Mouse (Mus musculus): Measurements from ENCODE around the gene Slc4a10. TPM values are rescaled to one million over a fixed set of nuclear protein-coding genes. Genes with fewer than 3 reads are reported as not detected.
A peak's percentile ranks its signal among the peaks of the same experiment; 100 is the strongest.

Slc4a10 gene
- polyA plus RNA-seq, 1 experiment from 2014 or later, result 14.0 TPM

- H3K9me3 ChIP-seq, result no peaks in the 10 kb centered on the region
- no peak overlapping the region for H3K27ac ChIP-seq
- no peaks in the 10 kb centered on the region for H3K27me3 ChIP-seq
- no peak for ATAC-seq (ENCODE audit: low FRiP score)
- 0 out of 2 replicates have a peak, but pooled peaks cover 5% of the 10 kb centered on the region for H3K4me1 ChIP-seq (replicated peaks)
- WGBS, result 92% methylated on average over 7 of the region's 7 CpGs
- H3K4me3 ChIP-seq, result no peak overlapping the region
- H3K4me2 ChIP-seq, result no peak overlapping the region
- H3K9ac ChIP-seq, result no peak overlapping the region
- H3K36me3 ChIP-seq, result no peaks in the 10 kb centered on the region
These were observed 290.8 kb downstream of the Slc4a10 start for GRCm38 (mm10) chr2:62337086-62337485.

- ATAC-seq (ENCODE audit: low FRiP score), result no peak
- WGBS, result 85% methylated on average over 4 of the region's 4 CpGs
- Histone ChIP-seq H3K4me1 (replicated peaks) (0 out of 2 replicates have a peak, but pooled peaks cover 5% of the 10 kb centered on the region), H3K27me3 (no peaks in the 10 kb centered on the region), H3K4me3 (no peak overlapping the region), H3K4me2 (no peak overlapping the region), H3K36me3 (no peaks in the 10 kb centered on the region), H3K27ac (no peak overlapping the region), H3K9me3 (no peaks in the 10 kb centered on the region), H3K9ac (no peak overlapping the region)
These were observed 293.1 kb downstream of the Slc4a10 start for GRCm38 (mm10) chr2:62339222-62339944.

GRCm38 (mm10) chr2:62341061-62341733, 294.9 kb downstream of the Slc4a10 start:
- no peak overlapping the region for H3K4me3 ChIP-seq
- no peaks in the 10 kb centered on the region for H3K36me3 ChIP-seq
- no peaks in the 10 kb centered on the region for H3K27me3 ChIP-seq
- H3K4me1 ChIP-seq (replicated peaks), result 0 out of 2 replicates have a peak, but pooled peaks cover 5% of the 10 kb centered on the region
- H3K4me2 ChIP-seq, result peak overlapping the region; percentile 47
- 0 out of 2 replicates have a peak overlapping the region, but pooled peaks have one; percentile 6 for H3K9ac ChIP-seq
- H3K27ac ChIP-seq, result 0 out of 2 replicates have a peak overlapping the region, but pooled peaks have one; percentile 24
- WGBS, result 78% methylated on average over 3 of the region's 3 CpGs
- no peak for ATAC-seq (ENCODE audit: low FRiP score)
- no peaks in the 10 kb centered on the region for H3K9me3 ChIP-seq

GRCm38 (mm10) chr2:62341734-62342128, 295.5 kb downstream of the Slc4a10 start:
- H3K27ac ChIP-seq, result 0 out of 2 replicates have a peak overlapping the region, but pooled peaks have one; percentile 24
- H3K4me3 ChIP-seq, result no peak overlapping the region
- ATAC-seq (ENCODE audit: low FRiP score), result peak; percentile 63
- no peaks in the 10 kb centered on the region for H3K36me3 ChIP-seq
- 21% methylated on average over 14 of the region's 14 CpGs for WGBS
- 0 out of 2 replicates have a peak, but pooled peaks cover 5% of the 10 kb centered on the region for H3K4me1 ChIP-seq (replicated peaks)
- peak overlapping the region; percentile 47 for H3K4me2 ChIP-seq
- H3K9me3 ChIP-seq, result no peaks in the 10 kb centered on the region
- 0 out of 2 replicates have a peak overlapping the region, but pooled peaks have one; percentile 6 for H3K9ac ChIP-seq
- no peaks in the 10 kb centered on the region for H3K27me3 ChIP-seq

GRCm38 (mm10) chr2:62344367-62344766, 298.1 kb downstream of the Slc4a10 start:
- no peaks in the 10 kb centered on the region for H3K27me3 ChIP-seq
- no peak overlapping the region for H3K27ac ChIP-seq
- no peaks in the 10 kb centered on the region for H3K9me3 ChIP-seq
- H3K36me3 ChIP-seq, result no peaks in the 10 kb centered on the region
- no peak overlapping the region for H3K4me2 ChIP-seq
- H3K4me1 ChIP-seq (replicated peaks), result 0 out of 2 replicates have a peak, but pooled peaks cover 5% of the 10 kb centered on the region
- H3K4me3 ChIP-seq, result no peak overlapping the region
- H3K9ac ChIP-seq, result no peak overlapping the region
- WGBS, result 63% methylated on average over 6 of the region's 6 CpGs
- ATAC-seq (ENCODE audit: low FRiP score), result no peak

GRCm38 (mm10) chr2:62346771-62347170, 300.5 kb downstream of the Slc4a10 start:
- Histone ChIP-seq H3K9me3 (no peaks in the 10 kb centered on the region), H3K27me3 (no peaks in the 10 kb centered on the region), H3K4me1 (replicated peaks) (0 out of 2 replicates have a peak, but pooled peaks cover 3% of the 10 kb centered on the region), H3K9ac (no peak overlapping the region), H3K4me2 (no peak overlapping the region), H3K4me3 (no peak overlapping the region), H3K36me3 (no peaks in the 10 kb centered on the region), H3K27ac (no peak overlapping the region)
- WGBS, result 23% methylated on average over 1 of the region's 1 CpGs
- ATAC-seq (ENCODE audit: low FRiP score), result no peak

GRCm38 (mm10) chr2:62347762-62348161, 301.5 kb downstream of the Slc4a10 start:
- no peak overlapping the region for H3K4me2 ChIP-seq
- ATAC-seq (ENCODE audit: low FRiP score), result no peak
- H3K36me3 ChIP-seq, result no peaks in the 10 kb centered on the region
- H3K4me1 ChIP-seq (replicated peaks), result no peaks in the 10 kb centered on the region
- H3K27me3 ChIP-seq, result no peaks in the 10 kb centered on the region
- no peak overlapping the region for H3K9ac ChIP-seq
- H3K27ac ChIP-seq, result no peak overlapping the region
- 94% methylated on average over 9 of the region's 9 CpGs for WGBS
- H3K9me3 ChIP-seq, result no peaks in the 10 kb centered on the region
- no peak overlapping the region for H3K4me3 ChIP-seq

- H3K27me3 ChIP-seq, result no peaks in the 10 kb centered on the region
- WGBS, result 85% methylated on average over 3 of the region's 3 CpGs
- H3K4me2 ChIP-seq, result no peak overlapping the region
- no peak overlapping the region for H3K27ac ChIP-seq
- H3K9ac ChIP-seq, result no peak overlapping the region
- H3K36me3 ChIP-seq, result no peaks in the 10 kb centered on the region
- H3K4me3 ChIP-seq, result no peak overlapping the region
- ATAC-seq (ENCODE audit: low FRiP score), result no peak
- H3K4me1 ChIP-seq (replicated peaks), result 0 out of 2 replicates have a peak, but pooled peaks cover 4% of the 10 kb centered on the region
- H3K9me3 ChIP-seq, result no peaks in the 10 kb centered on the region
These were observed 305.8 kb downstream of the Slc4a10 start for GRCm38 (mm10) chr2:62352035-62352434.

- H3K9me3 ChIP-seq, result no peaks in the 10 kb centered on the region
- H3K27me3 ChIP-seq, result no peaks in the 10 kb centered on the region
These were observed 309.5 kb downstream of the Slc4a10 start for GRCm38 (mm10) chr2:62355766-62356165.

GRCm38 (mm10) chr2:62356606-62357005, 310.3 kb downstream of the Slc4a10 start:
- no peak for ATAC-seq (ENCODE audit: low FRiP score)
- 81% methylated on average over 14 of the region's 14 CpGs for WGBS

More at GRCm38 (mm10) chr2:62355766-62356165, 309.5 kb downstream of the Slc4a10 start:
- H3K4me1 ChIP-seq (replicated peaks), result 0 out of 2 replicates have a peak, but pooled peaks cover 4% of the 10 kb centered on the region
- no peak for ATAC-seq (ENCODE audit: low FRiP score)
- H3K4me2 ChIP-seq, result no peak overlapping the region
- H3K27ac ChIP-seq, result no peak overlapping the region
- no peak overlapping the region for H3K4me3 ChIP-seq
- 43% methylated on average over 6 of the region's 6 CpGs for WGBS
- no peak overlapping the region for H3K9ac ChIP-seq
- no peaks in the 10 kb centered on the region for H3K36me3 ChIP-seq

GRCm38 (mm10) chr2:62357259-62357658, 311.0 kb downstream of the Slc4a10 start:
- 0 out of 2 replicates have a peak, but pooled peaks cover 4% of the 10 kb centered on the region for H3K4me1 ChIP-seq (replicated peaks)
- H3K27me3 ChIP-seq, result no peaks in the 10 kb centered on the region
- H3K9me3 ChIP-seq, result no peaks in the 10 kb centered on the region
- H3K36me3 ChIP-seq, result no peaks in the 10 kb centered on the region
- H3K4me3 ChIP-seq, result no peak overlapping the region
- H3K9ac ChIP-seq, result no peak overlapping the region
- no peak for ATAC-seq (ENCODE audit: low FRiP score)
- H3K27ac ChIP-seq, result no peak overlapping the region
- no peak overlapping the region for H3K4me2 ChIP-seq
- WGBS, result 92% methylated on average over 7 of the region's 7 CpGs

More at GRCm38 (mm10) chr2:62356606-62357005, 310.3 kb downstream of the Slc4a10 start:
- H3K4me3 ChIP-seq, result no peak overlapping the region
- H3K9me3 ChIP-seq, result no peaks in the 10 kb centered on the region
- H3K4me1 ChIP-seq (replicated peaks), result 0 out of 2 replicates have a peak, but pooled peaks cover 4% of the 10 kb centered on the region
- no peak overlapping the region for H3K9ac ChIP-seq
- no peak overlapping the region for H3K27ac ChIP-seq
- no peaks in the 10 kb centered on the region for H3K36me3 ChIP-seq
- no peak overlapping the region for H3K4me2 ChIP-seq
- H3K27me3 ChIP-seq, result no peaks in the 10 kb centered on the region

- 0 out of 2 replicates have a peak, but pooled peaks cover under 1% of the 10 kb centered on the region for H3K4me1 ChIP-seq (replicated peaks)
- ATAC-seq (ENCODE audit: low FRiP score), result no peak
- H3K4me3 ChIP-seq, result no peak overlapping the region
- 83% methylated on average over 6 of the region's 6 CpGs for WGBS
- H3K9ac ChIP-seq, result no peak overlapping the region
- H3K4me2 ChIP-seq, result no peak overlapping the region
- no peak overlapping the region for H3K27ac ChIP-seq
- no peaks in the 10 kb centered on the region for H3K9me3 ChIP-seq
- no peaks in the 10 kb centered on the region for H3K27me3 ChIP-seq
- no peaks in the 10 kb centered on the region for H3K36me3 ChIP-seq
These were observed 314.6 kb downstream of the Slc4a10 start for GRCm38 (mm10) chr2:62360872-62361271.
